Mouse (Mus musculus) spleen, embryonic (tissue): ENCODE data around the gene Rbm44.

ENCODE experiments used
- CTCF ChIA-PET: fragments of 350-600 bp; sonication (Branson Sonifier 250); formaldehyde crosslinking; loops from one replicate; lab custom pipeline; 2022; lab: Charles Lee

The Rbm44 gene

DNA sequence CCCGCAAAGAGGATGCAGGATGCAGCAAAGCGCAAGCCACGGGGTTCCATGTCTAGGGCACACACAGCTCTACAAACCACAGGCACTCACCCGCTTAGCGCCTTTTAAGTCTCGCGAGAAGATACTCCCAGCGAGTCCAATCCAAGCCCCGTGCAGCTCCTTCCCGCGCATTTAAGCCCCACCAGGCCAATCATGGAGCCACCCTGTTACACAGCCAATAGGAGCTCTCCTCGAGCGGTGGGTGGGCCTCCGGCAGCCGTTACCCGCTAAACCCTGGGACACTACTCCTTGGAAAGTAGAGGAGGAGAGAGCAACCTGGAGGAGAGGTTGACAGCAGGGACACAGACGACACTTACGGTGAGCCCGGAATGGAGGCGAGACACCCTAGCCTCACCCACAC lies at the start of gene Rbm44:
TSS of gene Rbm44 (plus strand) at position 277 of the 400 bp plus-strand sequence.
- CTCF ChIA-PET, result no interaction called here

DNA sequence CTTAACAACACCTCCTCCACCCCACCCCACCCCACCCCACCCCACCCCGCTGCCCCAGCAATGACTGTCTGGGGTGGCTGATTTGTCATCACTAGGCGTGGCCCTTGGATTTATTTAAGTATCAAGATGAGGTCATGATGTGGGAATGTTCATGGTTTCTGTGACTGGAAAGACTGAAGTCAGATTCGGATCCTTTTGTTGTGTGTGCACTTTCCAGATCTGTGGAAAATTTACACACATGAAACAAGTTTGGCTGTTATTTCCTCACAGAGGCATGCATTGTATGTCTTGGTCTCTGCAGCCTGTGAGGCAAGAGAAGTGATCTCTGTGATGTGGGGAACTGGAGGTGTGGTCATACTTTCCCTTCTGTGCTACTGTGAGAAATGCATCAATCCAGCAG lies 49.6 kb upstream of the Rbm44 start:
- CTCF ChIA-PET, result no interaction called here

DNA sequence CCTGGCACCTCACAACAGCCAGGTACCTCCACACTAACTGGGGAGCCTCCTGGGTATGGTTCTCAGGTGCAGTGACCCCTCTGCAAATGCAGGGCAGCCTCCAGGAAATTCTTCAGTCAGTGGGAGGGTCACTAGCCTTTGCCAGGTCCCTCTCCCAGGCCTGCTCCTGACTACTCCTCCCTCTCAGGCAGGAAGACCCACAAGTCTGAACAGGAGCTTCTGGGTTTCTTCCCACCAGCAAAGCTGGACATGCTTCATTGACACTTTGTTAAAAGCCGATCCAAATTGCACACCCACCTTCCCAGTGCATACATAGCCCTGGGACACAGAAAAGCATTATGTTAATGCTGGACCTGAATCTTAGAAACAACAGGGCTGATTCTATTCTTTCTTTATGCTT lies 49.0 kb upstream of the Rbm44 start:
- CTCF ChIA-PET, result no interaction called here

DNA sequence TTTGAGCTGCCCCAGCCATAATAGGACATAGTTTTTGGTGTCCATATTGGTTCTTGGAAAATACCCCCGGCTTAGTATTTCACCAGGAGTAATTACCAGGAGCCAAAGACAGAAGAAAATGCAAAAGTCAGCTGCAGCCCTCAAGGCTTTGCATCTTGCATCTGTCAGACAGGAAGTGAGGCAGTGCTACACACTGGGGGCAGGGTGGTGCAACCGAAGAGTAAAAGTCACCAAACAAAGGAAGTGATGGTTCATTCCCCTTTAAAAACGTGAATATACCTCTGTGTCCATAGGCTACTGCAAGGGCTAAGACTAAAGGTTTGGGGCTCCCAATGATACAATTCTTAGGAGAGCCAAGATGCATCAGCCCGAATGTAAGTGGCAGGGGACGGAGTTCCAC lies 48.4 kb upstream of the Rbm44 start:
- CTCF ChIA-PET, result no interaction called here

DNA sequence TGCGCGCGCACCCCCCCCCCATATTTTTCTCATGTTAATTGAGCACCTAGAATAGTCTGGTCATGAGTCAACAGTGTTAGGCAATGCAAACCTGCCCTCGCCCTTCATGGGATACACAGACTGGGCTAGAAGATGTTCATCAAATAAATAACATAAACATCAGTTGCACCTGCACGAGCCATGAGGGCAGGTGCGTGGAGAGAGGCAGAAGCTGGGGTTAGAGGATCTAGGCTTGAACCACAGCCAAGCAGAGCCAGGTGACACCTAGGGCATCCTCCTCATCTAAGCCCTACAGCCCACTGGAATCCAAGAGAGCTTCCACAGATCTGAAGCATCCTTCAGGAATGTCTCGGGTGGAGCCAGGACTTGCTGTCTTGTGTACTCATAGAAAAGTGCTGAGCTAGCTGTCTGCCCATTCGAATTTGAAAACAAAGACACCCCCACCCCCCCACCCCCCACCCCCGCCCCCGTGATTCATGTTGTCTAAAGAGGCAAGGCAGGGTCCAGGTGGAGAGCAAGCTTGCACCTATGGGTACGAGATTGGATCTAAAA lies 47.5 kb upstream of the Rbm44 start:
- CTCF ChIA-PET, result interaction anchor here (0.7 kb wide), 1 partner anchor 91 kb away, joined by 8 read pairs; no protein-coding TSS in a partner anchor

DNA sequence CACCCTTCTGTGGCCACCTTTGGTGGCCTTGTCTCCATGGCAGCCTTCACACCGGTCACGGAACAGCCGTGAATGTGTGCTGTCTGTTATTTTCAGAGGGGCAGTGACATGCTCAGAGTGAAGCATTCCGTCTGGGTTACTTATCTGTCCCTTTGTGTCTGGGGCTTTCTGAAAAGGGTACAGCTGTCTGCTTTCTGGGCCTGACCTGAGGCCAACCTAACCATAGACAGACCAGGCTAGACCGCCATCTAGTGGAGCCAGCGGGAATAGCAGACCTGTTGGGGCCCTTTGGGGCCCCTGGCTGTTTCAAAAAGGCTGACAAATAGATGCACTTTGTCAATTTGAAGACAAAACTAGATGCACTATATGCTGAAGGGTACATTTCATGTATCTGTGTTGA lies 46.0 kb upstream of the Rbm44 start:
- CTCF ChIA-PET, result interaction anchor here (0.6 to 1.0 kb wide), 3 partner anchors 44 to 140 kb away, joined by 3 to 6 read pairs (median 5); no protein-coding TSS in a partner anchor

DNA sequence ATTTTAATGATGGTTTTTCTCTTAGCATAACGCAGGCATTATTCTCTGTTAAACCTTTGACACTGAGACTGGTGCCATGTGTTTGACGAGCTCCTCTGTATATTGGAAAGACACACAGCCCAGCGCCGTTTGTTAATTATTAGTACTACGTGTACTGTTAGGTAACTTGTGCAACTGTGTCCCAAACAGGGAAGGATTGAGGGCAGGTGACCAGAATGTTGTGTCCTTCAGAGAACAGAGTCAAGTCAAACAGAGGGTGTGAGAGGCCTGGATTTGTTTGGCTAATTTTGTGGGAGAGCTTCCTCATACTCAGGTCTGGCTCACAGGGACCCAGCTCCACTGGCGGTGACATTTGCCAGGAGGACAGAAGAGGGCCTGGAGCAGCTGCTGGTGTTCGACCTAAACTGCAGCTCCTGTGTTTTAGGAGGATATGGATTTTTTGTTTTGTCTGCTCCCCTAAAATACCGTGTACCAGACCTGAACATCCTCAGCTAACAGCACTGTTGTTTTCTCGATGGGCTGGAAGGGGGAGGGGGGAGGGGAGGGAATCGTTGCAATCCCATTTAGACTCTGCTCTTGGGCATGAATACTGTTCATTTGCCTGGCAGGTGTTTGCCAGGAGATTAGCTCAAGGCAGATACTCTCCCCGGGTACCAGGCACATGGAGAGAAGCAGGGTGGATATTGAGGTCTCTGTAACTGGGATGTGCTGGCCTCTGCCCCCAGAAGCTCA lies 43.0 kb upstream of the Rbm44 start:
- CTCF ChIA-PET, result interaction anchor here (0.6 to 0.7 kb wide), 2 partner anchors 45 to 1053 kb away, joined by 3 to 4 read pairs; no protein-coding TSS in a partner anchor

DNA sequence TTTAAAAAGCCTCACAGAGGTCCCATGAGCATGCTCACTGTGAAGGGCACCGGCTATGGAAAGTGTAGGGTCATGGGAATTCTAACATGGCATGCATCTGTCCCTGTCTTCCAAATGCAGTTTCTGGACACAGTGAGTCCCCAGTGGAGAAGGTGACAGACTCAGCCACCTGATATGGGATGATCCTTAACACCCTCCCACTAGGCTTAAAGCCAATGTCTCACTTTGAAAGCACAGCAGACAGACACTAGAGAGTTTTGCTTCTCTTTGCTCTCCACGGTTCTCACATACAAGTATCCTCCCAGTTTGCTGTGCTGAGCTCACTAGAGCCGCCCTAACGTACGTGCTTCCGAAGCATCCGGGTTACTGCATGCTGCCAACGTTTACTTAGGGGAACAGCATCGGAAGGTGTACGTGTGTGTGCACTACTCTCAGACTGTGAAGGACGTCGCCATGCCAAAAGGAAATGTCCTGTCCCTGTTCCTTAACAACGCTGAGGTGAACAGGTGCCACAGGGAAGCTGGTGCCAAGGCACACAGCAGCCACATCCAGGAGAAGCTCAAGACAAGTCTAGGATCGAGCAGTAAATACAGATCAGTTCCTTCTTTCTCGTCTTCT lies 41.4 kb upstream of the Rbm44 start:
- CTCF ChIA-PET, result no interaction called here

DNA sequence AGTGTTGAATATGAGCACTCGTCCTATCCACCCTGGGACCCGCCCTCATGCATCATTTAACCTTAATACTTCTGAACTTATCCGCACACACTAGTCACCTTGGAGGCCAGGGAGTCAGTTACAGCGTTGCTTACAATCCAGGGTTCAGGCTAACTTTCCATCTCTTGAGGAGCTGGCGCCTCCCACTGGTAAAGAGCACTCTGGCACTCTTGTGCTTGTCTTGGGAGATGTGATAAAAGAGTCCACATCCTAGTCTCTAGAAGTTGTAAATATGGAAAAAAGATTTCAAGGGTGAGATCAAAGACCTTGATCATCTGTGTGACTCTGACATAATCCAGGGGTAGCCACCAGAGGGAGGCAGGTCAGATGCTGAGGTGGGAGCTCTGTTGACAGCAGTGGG lies 37.3 kb upstream of the Rbm44 start:
- CTCF ChIA-PET, result interaction anchor here (0.5 to 1.2 kb wide), 2 partner anchors 20 to 95 kb away, joined by 3 to 4 read pairs; no protein-coding TSS in a partner anchor

DNA sequence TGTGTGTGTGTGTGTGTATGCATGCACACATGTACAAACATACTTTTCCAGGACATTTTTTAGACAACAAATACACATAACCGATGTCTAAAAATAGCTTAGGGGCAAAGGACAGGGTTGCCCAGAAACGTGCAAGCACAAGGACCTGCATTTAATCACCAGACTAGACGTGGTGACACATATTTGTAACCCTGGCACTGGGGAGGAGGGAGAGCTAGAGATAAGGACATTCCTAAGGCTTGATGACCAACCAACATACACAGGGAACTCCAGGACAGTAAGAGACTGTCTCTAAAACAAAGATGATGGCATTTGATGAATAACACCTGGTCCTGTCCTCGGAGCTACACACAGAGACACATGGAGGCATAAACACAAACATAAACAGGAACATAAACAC lies 35.6 kb upstream of the Rbm44 start:
- CTCF ChIA-PET, result no interaction called here

DNA sequence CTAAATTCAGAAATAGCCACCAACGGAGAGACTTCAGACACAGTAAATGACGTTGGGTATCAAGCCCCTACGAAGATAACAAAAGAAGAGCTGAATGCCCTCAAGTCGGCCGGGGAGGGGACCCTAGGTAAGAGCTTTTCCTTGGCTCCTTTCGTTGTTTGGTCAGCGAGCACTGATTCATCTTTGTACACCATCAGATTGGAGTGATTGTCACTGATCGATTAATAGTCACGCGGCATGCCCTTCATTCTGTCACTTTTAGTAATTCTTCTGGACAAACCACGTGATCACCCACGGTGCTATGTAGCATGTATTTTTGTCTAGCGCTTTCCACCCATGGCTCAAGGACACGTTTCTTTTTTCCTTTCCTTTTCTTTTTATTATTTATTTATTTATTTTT lies 32.7 kb upstream of the Rbm44 start:
- CTCF ChIA-PET, result no interaction called here

DNA sequence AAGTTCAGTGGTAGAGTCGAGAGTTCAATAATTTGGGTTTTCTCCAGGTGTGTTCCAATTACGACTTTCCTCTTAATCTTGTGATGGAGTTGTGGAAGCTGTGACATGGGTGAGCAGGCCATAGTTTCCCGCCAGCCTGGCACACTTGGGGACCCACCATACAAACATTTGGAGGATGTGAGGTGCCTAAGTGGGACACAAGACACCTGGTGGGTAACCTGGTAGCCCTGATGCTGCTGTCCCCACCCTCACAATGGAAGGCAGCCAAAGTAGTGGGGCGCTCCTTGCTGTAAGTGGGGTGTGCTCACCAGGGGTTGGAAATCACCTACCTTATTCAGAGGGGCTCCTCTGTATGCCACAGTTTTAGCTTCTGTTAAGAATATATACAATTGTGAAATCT lies 32.3 kb upstream of the Rbm44 start:
- CTCF ChIA-PET, result no interaction called here

DNA sequence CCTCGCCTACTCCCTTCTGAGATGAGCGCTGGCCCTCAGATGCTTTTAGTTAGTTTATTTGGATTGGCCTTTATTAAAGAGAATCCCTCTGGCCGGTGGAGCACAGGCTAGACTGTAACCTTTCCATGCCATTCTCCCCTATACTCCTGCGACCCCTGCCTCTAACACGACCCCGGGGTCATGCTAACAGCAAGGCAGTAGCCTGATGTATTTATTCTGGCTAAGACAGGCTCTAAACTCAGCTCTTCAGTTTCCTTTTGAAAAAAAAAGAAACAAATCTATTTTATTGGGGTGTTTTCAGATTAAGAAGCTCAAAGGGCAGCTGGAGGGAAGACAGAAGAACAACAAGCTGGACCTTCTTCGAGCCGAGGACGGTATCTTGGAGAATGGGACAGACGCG lies 22.8 kb upstream of the Rbm44 start:
- CTCF ChIA-PET, result no interaction called here

DNA sequence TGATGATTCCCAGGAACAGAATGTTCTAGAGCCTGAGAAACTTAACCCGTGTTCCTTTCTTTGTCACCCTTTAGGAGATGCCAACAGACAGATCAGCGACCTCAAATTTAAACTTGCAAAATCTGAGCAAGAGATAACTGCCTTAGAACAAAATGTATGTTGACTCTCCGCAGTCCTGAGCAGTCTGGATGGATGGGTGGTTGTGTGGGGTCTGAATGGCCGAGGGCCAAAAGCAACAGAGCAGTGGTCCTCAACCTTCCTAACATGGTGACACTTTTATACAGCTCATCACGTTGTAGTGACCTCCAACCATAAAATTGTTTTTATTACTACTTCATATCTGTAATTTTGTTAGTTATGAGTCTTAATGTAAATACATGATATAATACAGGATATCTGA lies 21.9 kb upstream of the Rbm44 start:
- CTCF ChIA-PET, result no interaction called here

DNA sequence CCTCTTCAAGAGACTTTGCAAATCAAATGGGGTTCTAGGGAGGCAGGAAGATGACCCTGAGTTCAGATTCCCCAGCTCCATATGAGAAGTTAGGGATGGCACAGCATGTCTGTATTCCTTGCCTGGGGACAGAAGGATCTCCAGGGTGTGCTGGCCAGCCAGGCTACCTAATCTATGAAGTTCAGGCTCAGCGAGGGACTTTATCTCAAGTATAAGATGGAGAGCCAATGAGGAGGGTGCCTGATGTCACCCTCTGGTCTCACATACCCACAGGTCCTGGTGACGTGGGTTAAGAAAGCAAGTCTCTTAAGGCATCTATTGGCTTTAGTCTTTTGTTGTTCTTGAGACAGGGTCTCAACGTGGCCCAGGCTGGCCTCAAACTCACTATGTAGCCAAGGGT lies 21.4 kb upstream of the Rbm44 start:
- CTCF ChIA-PET, result no interaction called here

DNA sequence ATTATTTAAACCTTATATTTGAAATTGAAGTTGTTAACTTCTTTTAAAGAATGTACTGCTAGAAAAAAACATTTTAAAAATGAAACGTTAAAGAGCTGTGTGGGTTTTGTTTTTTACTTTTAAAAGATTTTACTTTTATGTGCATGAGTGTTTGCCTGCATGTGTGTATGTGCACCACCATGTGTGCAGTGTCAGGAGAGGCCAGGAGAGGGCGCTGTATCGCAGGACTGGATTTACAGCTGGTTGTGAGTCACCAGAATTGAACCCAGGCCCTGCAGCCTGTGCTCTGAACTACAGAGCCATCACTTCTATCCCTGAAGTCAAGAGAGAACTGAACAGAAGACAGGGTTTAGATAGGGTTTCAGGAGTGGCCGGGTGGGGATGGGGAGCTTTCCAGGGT lies 16.0 kb upstream of the Rbm44 start:
- CTCF ChIA-PET, result no interaction called here

DNA sequence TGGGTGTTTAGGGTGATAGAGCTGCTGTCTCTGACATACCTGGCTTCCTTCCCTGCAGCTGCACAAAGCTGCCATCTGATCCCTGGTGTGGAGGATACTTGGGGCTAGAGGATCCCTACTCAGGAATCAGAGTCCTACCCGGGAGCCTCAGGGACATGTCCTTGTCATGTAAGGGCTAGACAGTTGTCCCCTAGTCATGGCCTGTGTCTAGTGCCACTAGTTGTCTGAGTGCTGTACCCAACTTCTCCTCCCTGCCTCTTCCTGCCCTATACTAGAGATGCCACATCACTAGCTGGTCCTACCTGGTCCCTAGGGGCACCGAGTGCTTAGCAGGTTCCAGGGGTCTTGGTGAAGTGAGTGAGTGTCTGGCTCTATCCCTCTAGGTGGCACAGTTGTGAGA lies 7.9 kb upstream of the Rbm44 start:
- CTCF ChIA-PET, result no interaction called here

DNA sequence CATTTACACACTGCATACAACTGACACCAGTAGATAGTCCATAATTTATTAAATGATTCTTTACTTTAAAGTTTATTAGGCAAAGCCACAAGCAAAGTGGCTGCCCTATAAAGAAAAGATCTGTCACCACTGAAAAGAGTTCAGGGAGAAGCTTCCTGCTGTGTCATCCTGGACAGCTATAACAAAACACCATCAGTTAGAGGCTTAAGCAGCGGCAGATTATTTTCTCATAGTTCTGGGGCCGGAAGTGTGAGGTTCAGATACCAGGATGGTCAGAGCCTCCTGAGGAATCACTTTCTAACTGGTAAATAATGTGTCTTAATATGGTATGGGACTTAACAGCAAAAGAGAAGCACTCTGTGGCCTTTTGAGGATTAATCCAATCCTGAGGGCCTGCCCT lies 6.6 kb downstream of the Rbm44 start:
- CTCF ChIA-PET, result no interaction called here

DNA sequence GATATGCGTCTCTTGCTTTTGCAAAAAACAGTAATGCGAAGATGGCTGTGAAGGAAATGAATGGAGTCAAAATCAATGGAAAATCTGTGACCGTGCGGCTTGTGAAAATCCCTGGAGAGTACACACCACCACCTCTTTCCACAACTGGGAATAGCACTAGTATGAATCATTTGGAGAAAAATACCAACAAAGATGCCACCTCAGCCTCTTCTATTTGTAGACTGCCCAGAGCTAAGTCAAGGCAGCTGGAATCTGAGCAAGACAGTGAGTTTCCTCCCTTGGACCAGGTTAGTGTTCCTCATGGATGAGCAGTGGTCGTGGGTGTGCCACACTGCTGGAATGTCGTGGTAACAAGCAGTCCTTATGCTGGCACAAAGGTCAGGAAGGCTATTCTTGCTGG lies 21.9 kb downstream of the Rbm44 start:
- CTCF ChIA-PET, result no interaction called here

DNA sequence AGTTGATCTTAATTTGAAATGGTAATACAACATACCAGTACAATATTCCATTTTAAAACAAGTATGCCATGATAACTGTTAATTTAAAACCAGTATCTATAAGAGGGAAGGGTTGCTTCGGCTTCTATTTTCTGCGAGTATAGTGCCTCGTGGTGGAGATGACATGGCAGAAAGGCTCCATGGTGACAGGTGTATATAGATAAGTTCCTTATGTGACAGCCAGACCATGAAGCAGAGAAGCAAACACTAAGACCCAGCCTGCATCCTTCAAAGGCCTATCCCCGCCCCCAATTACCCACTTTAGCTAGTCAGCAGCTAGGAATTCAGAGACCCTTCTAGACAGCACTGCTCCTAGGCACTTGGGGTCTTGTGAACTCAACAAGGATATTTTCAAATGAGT lies 24.3 kb downstream of the Rbm44 start:
- CTCF ChIA-PET, result no interaction called here

DNA sequence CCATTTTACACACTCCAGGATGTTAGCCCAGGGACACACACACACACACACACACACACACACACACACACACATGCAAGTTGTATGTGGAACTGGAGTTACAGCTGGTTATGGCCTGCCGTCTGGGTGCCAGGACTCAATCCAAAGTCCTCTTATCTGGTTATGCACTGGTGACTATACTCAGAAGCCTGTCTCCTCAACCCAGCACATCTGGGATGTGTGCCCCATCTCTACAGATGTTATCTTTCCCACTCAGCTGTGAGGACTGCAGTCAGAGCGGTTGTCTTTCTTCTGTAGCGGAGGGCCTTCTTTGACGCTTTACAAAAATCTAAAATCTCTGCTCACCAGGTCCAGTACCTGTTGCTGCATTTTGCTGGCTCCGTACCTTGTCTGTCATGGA lies 29.9 kb downstream of the Rbm44 start:
- CTCF ChIA-PET, result interaction anchor here (0.6 to 0.8 kb wide), 2 partner anchors 9 to 102 kb away, joined by 3 to 13 read pairs; no protein-coding TSS in a partner anchor

DNA sequence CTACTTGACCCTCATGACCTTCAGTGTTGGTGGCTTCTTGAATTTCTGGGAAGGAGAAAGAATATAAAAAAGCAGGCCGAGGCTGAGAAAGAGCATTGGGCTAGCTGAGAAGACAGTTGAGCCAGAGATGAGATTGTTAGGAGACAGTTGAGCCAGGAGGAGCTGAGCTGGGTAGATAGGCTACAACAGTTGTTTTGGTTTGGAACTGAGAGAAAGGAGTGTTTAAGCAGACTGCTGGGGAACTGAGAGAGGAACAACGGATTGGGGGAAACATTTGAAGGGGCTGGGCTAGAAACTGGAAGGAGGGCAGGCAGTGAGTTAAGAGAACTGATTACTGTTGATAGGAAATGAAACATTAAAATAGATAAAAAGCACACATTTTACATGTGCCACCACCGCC lies 31.1 kb downstream of the Rbm44 start:
- CTCF ChIA-PET, result no interaction called here

DNA sequence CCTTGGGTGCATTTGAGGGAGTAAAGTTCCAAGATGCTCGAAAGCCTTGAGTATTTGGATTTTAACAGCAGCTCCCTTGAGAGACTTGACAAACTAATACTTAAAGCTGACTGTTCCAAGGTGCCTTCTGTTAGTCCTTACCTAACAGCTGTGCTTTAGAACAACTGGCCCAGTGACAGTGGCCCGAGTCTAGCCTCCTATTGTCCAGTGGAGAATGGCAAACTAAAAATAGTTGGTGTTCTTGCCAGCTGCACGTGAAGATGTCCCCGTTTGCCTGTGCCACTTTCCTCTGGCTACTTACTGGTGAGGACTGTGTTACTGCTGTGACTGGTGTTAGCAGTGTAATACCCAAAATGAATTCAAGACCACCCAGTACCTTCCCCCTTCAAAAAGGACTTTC lies 32.0 kb downstream of the Rbm44 start:
- CTCF ChIA-PET, result no interaction called here
